Mouse (Mus musculus): Measurements from ENCODE around the gene Trpm5.

Gene Trpm5

GRCm38 (mm10) chr7:143058221-143058697, 36.2 kb downstream of the Trpm5 start:
- DNase-seq (ENCODE audit: low spot score), result no peak

GRCm38 (mm10) chr7:143057667-143058220, 36.7 kb downstream of the Trpm5 start:
- no peak for DNase-seq (ENCODE audit: low spot score)

GRCm38 (mm10) chr7:143057023-143057422, 37.4 kb downstream of the Trpm5 start:
- no peak for DNase-seq (ENCODE audit: low spot score)

GRCm38 (mm10) chr7:143055499-143056186, 38.8 kb downstream of the Trpm5 start:
- no peak for DNase-seq (ENCODE audit: low spot score)

GRCm38 (mm10) chr7:143055001-143055400, 39.4 kb downstream of the Trpm5 start:
- DNase-seq (ENCODE audit: low spot score), result no peak

- DNase-seq (ENCODE audit: low spot score), result no peak
These were observed 39.9 kb downstream of the Trpm5 start for GRCm38 (mm10) chr7:143054612-143054965.

GRCm38 (mm10) chr7:143053961-143054611, 40.4 kb downstream of the Trpm5 start:
- no peak for DNase-seq (ENCODE audit: low spot score)

- DNase-seq (ENCODE audit: low spot score), result peak; percentile 44
These were observed 41.2 kb downstream of the Trpm5 start for GRCm38 (mm10) chr7:143053008-143053899.

- peak; percentile 74 for DNase-seq (ENCODE audit: low spot score)
These were observed 41.8 kb downstream of the Trpm5 start, which contains the start of gene Cd81 for GRCm38 (mm10) chr7:143052626-143053007. TSS of gene Cd81 (plus strand) at chr7:143052739.

- peak; percentile 40 for DNase-seq (ENCODE audit: low spot score)
These were observed 43.1 kb downstream of the Trpm5 start for GRCm38 (mm10) chr7:143051316-143051715.

GRCm38 (mm10) chr7:143049841-143050816, 44.3 kb downstream of the Trpm5 start:
- DNase-seq (ENCODE audit: low spot score), result no peak

- no peak for DNase-seq (ENCODE audit: low spot score)
These were observed 45.1 kb downstream of the Trpm5 start for GRCm38 (mm10) chr7:143049331-143049730.

- no peak for DNase-seq (ENCODE audit: low spot score)
These were observed 48.1 kb downstream of the Trpm5 start for GRCm38 (mm10) chr7:143046358-143046757.

- DNase-seq (ENCODE audit: low spot score), result no peak
These were observed 49.6 kb downstream of the Trpm5 start for GRCm38 (mm10) chr7:143044826-143045206.

GRCm38 (mm10) chr7:143044049-143044825, 50.2 kb downstream of the Trpm5 start:
- DNase-seq (ENCODE audit: low spot score), result peak; percentile 51

GRCm38 (mm10) chr7:143042897-143043300, 51.5 kb downstream of the Trpm5 start:
- DNase-seq (ENCODE audit: low spot score), result no peak

- DNase-seq (ENCODE audit: low spot score), result peak; percentile 69
These were observed 52.4 kb downstream of the Trpm5 start for GRCm38 (mm10) chr7:143042089-143042488.

- DNase-seq (ENCODE audit: low spot score), result no peak
These were observed 53.2 kb downstream of the Trpm5 start for GRCm38 (mm10) chr7:143041138-143041822.

- no peak for DNase-seq (ENCODE audit: low spot score)
These were observed 53.9 kb downstream of the Trpm5 start for GRCm38 (mm10) chr7:143040561-143040960.

Measured in adipocyte (in vitro differentiated cells).